Mouse (Mus musculus): Measurements from ENCODE around the gene Elane.

The Elane gene

GRCm38 (mm10) chr10:79916081-79916480, 30.0 kb downstream of the Elane start:
- no peak for DNase-seq

GRCm38 (mm10) chr10:79916808-79917531, 30.9 kb downstream of the Elane start, which contains the start of gene Kiss1r:
Gene Kiss1r (plus strand): TSS chr10:79916971.
- DNase-seq, result peak; percentile 91

GRCm38 (mm10) chr10:79917532-79918100, 31.6 kb downstream of the Elane start:
- no peak for DNase-seq

DNA sequence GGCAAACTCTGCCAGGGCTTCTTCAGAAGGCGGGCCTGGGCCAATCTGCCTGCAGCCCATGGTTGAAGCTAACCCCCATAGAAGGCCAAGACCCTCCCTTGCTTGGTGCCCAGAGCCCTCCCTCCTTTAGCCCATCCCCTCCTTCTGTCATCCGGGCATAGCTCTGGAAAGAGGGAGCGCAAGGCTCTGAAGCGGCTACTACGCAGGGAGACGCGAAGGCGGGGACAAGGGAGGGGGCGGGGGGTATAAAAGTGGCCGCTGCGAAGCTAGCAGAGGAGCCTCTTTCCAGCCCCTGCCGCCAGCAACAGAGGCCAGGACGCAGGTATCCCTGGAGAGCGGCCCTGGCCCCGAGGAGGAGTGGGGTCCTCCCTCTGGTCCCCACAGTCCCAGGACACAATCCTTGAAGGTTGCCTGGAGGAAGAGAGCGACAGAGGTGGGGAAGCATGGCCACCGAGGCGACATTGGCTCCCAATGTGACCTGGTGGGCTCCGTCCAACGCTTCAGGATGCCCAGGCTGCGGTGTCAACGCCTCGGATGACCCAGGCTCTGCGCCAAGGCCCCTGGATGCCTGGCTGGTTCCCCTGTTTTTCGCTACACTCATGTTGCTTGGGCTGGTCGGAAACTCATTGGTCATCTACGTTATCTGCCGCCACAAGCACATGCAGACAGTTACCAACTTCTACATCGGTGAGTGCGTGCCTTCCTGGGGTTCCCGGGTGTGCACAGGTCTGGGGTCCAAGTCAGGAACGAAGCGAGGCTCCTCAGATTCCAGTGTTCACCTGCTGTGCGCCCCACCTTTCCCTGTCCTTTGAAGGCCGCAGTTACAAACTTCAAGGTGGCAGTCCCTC, 32.4 kb downstream of the Elane start:
- peak; percentile 52 for DNase-seq

DNA sequence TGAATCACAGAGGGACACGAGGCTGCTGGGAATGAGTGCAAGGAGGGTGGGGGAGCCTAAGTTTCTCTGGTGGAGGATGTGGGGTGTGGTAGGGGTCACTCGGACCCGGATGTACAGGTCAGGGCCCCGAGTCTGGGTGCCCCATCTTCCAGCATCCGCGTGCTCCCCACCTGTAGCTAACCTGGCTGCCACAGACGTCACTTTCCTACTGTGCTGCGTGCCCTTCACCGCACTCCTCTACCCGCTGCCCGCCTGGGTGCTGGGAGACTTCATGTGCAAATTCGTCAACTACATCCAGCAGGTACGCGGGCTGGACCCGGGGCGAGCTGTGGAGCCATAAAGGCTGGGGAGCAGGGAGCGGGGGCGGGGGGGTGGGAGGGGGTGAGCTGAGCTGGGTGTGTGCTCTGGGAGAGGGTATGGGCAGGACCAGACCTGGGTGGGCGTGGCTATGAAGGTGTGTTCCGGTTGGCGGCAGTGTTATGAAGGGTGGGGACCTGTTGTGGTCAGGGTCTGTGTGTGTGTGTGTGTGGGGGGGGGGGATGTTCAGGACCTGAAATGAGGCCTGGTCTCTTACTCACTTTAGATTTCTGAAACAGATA, 33.3 kb downstream of the Elane start:
- no peak for DNase-seq

- no peak for DNase-seq
Observed at GRCm38 (mm10) chr10:79920056-79920890, 34.2 kb downstream of the Elane start.

GRCm38 (mm10) chr10:79920958-79921535, 35.0 kb downstream of the Elane start, which contains the start of gene R3hdm4:
Gene R3hdm4 (minus strand): TSS chr10:79921208.
- DNase-seq, result no peak

DNA sequence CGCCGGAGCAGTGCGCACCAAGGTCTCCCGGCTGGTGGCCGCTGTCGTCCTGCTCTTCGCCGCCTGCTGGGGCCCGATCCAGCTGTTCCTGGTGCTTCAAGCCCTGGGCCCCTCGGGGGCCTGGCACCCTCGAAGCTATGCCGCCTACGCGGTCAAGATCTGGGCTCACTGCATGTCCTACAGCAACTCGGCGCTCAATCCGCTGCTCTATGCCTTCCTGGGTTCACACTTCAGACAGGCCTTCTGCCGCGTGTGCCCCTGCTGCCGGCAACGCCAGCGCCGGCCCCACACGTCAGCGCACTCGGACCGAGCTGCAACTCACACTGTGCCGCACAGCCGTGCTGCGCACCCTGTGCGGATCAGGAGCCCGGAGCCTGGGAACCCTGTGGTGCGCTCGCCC, 35.5 kb downstream of the Elane start:
- no peak for DNase-seq

DNA sequence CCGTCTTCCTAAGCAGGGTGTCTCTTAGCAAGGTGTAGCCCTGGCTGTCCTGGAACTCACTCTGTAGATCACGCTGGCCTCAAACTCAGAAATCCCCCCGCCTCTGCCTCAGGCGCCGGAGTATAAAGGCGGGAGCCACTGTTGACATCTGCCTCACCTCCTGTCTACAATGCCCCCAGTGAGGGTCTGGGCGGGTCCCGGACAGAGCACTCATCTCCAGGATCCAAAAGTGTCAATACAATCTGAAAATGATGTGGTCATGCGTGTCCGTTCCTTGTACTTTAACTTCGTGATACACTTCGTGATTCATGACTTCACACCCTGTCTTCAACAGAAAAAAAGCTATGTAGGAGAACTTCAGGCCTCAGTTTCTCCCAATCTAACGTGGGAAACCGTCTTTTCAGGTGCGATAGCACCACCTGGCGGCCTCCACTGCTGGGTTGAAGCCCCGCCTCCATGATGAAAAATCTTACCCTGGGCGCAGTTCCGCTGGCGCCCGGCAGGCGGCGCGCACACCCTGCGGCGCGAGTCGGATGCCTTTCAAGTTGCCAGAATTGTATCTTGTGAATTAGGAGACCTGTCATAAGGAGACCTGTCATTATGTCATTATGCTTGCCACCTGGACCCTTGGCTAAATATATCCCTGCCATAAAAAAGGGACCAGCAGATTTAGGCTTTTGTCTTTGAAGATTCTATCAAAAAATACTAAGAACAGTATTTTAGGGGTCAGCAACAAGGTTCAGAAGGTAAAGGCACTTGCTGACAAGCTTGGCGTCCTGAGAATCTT, 39.1 kb downstream of the Elane start:
- peak; percentile 96 for DNase-seq

- DNase-seq, result no peak
Observed at GRCm38 (mm10) chr10:79925785-79926490, 39.9 kb downstream of the Elane start.

- DNase-seq, result peak; percentile 90
Observed at GRCm38 (mm10) chr10:79926491-79927323, 40.7 kb downstream of the Elane start, which contains the start of gene Arid3a. Gene Arid3a (plus strand): TSS chr10:79927043.

DNA sequence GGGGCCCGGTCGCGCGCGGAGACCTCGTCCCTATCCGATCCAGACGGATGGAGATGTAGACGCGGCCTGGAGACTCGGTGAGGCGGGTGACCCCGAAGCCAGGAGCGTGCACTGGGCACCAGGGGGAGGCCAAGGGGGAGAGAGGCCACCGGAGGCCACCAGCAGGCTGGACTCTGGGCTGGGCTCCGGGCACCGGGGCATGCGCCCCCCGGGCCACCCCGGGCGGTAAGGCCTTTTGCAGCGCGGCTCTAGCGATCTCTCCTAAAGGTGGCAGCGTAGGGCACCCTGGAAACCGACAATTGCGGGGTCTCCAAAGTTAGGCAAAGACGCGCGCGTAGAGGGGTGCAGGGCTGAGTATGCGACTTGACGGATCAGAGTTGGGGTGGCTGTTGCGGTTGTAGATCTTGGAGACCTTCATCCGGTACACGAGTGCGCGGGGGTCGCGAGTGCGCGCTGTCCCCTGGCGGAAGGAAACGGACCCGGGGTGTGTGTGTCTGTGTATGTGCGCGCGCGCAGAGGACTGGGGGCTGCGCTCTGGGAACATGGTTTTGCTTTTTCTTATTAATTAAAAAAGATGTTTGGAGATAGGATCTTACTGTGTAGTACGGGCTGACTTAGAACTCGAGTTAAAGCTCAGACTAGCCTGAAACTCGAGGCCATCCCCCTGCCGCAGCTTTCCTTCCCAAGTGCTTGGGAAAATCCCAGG, 41.4 kb downstream of the Elane start:
- peak; percentile 61 for DNase-seq

- peak; percentile 53 for DNase-seq
Observed at GRCm38 (mm10) chr10:79928030-79928694, 42.1 kb downstream of the Elane start.

DNA sequence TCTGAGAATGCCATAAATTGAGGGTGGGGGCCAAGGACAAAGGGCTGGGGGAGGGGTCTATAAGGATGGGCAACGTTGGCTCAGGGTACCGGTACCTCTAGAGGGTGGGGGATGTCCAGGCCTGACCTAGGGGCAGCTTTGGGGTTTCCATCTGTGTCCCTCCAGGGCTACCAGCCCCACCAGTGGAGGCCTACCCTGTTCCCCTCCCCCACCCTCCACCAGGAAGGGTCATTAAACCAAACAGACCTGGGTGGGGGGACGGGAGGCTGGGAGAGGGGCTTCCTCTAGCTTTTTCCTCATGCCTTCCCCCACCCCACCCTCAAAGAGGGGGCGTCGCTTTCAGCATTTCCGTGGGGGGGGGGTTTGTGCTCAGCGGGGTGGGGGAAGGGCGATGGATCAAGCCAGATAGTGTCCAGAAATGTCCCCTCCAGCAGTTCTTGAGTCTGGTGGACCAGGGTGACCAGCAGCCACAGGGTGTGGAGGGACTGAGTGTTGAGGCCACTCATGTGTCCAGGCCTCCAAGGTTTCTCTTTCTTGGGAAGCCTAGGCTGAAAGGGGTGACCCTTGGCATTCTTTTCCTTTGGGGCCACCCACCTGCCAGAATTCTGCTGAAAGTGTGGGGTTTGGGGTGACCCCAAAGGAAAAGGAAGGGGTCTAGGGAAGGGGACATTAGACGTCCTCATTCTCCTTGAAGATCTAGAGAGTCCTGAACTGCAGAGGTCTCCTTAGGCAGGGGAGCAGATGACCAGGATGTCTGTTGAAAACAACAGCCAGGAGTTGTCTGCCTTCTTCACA, 43.1 kb downstream of the Elane start:
- DNase-seq, result no peak

GRCm38 (mm10) chr10:79929967-79930825, 44.1 kb downstream of the Elane start:
- DNase-seq, result no peak

DNA sequence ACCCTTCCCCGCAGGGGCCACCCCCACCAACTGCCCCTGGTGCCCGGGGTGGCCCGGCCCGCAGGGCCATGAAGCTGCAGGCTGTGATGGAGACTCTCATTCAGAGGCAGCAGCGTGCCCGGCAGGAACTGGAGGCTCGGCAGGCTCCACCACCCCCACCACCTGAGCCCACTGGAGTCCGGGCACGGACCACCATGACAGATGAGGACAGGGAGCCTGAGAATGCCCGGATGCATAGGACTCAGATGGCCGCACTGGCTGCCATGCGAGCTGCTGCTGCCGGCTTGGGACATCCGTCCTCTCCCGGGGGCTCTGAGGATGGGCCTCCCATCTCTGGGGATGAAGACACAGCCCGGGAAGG, 44.8 kb downstream of the Elane start:
- no peak for DNase-seq

Data from lung, postnatal 14 days (tissue).